Mouse (Mus musculus): ENCODE results near the gene Ntn1.

DNA sequence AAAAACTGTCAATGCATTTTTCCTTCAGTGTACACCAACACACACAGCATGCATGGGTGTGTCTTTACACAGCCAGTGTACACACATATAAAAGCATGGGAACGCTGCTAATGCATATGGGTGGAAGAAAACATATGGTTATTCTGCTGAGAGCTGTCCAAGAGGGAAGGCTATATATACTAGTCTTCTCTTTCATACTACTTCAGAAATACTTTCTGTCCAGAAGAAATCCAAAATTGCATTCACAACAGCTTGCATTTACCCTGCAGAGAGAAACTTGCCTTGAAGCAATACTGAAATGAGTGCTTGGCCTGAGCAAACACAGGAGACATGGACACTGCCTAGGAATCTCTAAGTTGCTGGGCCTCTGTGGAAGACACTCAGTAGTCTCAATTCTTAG lies 18.8 kb downstream of the Ntn1 start:
- TF ChIP-seq E2F4 (IDR thresholded peaks at IDR 0.05; ENCODE audit: insufficient read depth) (no peak), TCF3 (IDR thresholded peaks at IDR 0.05; ENCODE audit: insufficient read length, low read depth) (no peak), SRF (IDR thresholded peaks at IDR 0.05; ENCODE audit: control insufficient read depth, insufficient read length, low read depth) (no peak), POLR2A (IDR thresholded peaks at IDR 0.05; ENCODE audit: insufficient read length, low read depth) (no peak), USF1 (IDR thresholded peaks at IDR 0.05; ENCODE audit: low read depth) (no peak), TCF12 (IDR thresholded peaks at IDR 0.05; ENCODE audit: insufficient read depth, poor library complexity, severe bottlenecking) (no peak)

Data from myocyte (in vitro differentiated cells).